Mouse (Mus musculus) stomach, embryonic 16.5 days (tissue): Measurements from ENCODE around the gene Apoa4. TPM values are rescaled to one million over a fixed set of nuclear protein-coding genes. Genes with fewer than 3 reads are reported as not detected.

Experiments
- ATAC-seq: fragments of 200-750 bp; cut with Nextera tagmentation; 2 replicates; pipeline ENCODE4 v1.8.0; 2017; ENCODE audit warnings: moderate number of reproducible peaks, moderate TSS enrichment; ENCODE audit not compliant: insufficient read depth, low FRiP score
- H3K27ac ChIP-seq: fragments of 300-500 bp; sonication (generic); 2 replicates; pipeline ENCODE4 v1.5.1; 2014; ENCODE audit warnings: low read length
- H3K27me3 ChIP-seq: fragments of 300-500 bp; sonication (generic); 2 replicates; pipeline ENCODE4 v1.6.1; 2014; ENCODE audit warnings: low read length, control low read depth, mixed read lengths; ENCODE audit not compliant: control insufficient read depth, insufficient read depth
- H3K36me3 ChIP-seq: fragments of 300-500 bp; sonication (generic); 2 replicates; pipeline ENCODE4 v1.6.1; 2014; ENCODE audit warnings: low read length; ENCODE audit not compliant: control insufficient read depth, insufficient read depth
- H3K4me1 ChIP-seq: fragments of 300-500 bp; sonication (generic); 2 replicates; pipeline ENCODE4 v1.6.1; 2014; ENCODE audit warnings: low read length, control low read depth, mixed read lengths; ENCODE audit not compliant: control insufficient read depth, insufficient read depth
- H3K4me2 ChIP-seq: fragments of 300-500 bp; sonication (generic); 2 replicates; pipeline ENCODE4 v1.6.1; 2014; ENCODE audit warnings: low read depth, low read length, mixed read lengths
- H3K4me3 ChIP-seq: fragments of 300-500 bp; sonication (generic); replicated peaks from 2 replicates; pipeline ENCODE4 v1.5.1; 2014; ENCODE audit warnings: mild to moderate bottlenecking, low read length
- H3K9ac ChIP-seq: fragments of 300-500 bp; sonication (generic); 2 replicates; pipeline ENCODE4 v1.6.1; 2014; ENCODE audit warnings: low read length
- H3K9me3 ChIP-seq: fragments of 300-500 bp; sonication (generic); replicated peaks from 2 replicates; pipeline ENCODE4 v1.6.1; 2016; ENCODE audit warnings: low read length, control low read depth; ENCODE audit not compliant: control insufficient read depth
- WGBS: fragments of 180-500 bp; shearing (Covaris S2); extraction: QIAGEN DNeasy Blood & Tissue Kit; methylation state at CpG from one replicate; pipeline ENCODE4 v1.1.7; 2014; 5-methylcytosine and 5-hydroxymethylcytosine counted together
- polyA plus RNA-seq: library from polyadenylated mRNA; unstranded; fragments of >200 nt; fragmentation: Nextera tagmentation; extraction: Ambion mirVana; gene quantifications from 2 replicates; pipeline ENCODE4 v1.2.1, GENCODE M21; 2015

The Apoa4 gene
- polyA plus RNA-seq, 1 experiment from 2014 or later, result 228 TPM

DNA sequence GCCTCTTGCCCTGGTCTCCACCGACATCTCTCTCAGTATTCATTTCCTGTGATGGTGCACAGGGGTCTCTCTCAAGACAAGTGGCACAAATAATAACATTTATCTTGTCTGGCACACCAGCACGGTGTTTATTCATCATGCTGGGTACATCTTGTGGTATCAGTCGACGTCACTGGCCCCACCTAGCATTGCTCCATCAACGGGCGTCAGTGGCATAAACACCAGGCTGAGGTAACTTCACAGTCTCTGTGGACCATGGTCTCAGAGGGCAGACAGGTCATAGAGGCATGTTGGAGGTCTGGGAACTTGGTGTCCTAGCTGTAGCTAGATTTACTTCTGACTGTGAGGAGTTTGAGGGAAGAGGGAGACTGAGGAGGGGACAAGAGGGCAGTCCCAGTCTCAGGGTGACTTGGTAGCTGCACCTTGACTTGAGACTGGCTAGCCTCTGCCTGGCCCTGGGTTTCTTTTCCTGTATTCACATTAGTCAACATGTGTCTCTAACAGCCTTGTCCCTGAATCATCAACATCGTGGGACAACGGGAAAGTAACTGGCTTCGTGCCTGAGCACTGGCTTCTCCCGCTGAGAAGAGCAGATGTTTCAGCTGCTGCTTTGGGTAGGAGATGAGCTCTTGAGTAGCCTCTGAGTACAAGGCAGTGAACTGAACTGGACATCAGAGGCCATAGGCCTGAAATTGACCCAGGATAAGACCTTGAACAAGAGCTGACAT lies 16.3 kb downstream of the Apoa4 start:
- no peak overlapping the region for H3K4me3 ChIP-seq
- no peak overlapping the region for H3K27ac ChIP-seq

DNA sequence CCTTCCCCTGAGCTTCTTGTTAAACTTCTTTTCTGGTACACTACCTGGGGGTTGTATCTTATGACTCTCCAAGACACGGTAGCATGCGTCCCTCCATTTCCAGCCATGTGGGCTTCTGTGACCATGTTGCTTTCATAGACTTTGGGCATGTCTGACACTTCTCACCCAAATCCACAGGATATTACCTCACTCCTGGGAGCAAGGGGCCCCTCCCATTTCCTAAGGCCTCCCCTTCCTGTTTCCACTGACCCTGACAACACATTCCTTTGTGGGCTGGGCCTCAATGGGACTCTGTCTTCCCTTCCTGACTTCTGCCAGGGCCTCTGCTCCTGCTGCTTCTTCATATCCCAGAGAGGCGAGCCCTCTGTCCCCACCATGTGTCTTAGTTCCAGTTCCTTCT lies 17.1 kb downstream of the Apoa4 start:
- Histone ChIP-seq H3K27ac (no peak overlapping the region), H3K9me3 (no peaks in the 10 kb centered on the region), H3K36me3 (no peaks in the 10 kb centered on the region), H3K4me3 (no peak overlapping the region), H3K27me3 (no peaks in the 10 kb centered on the region), H3K4me2 (no peak overlapping the region), H3K9ac (no peak overlapping the region), H3K4me1 (no peaks in the 10 kb centered on the region)
- WGBS, result 83% methylated on average over 3 of the region's 3 CpGs
- ATAC-seq, result no peak

More for the DNA sequence above, 16.3 kb downstream of the Apoa4 start:
- Histone ChIP-seq H3K27me3 (no peaks in the 10 kb centered on the region), H3K36me3 (no peaks in the 10 kb centered on the region), H3K4me2 (no peak overlapping the region), H3K9ac (no peak overlapping the region), H3K4me1 (no peaks in the 10 kb centered on the region), H3K9me3 (no peaks in the 10 kb centered on the region)
- 74% methylated on average over 10 of the region's 10 CpGs for WGBS
- ATAC-seq, result no peak

- WGBS, result 86% methylated on average over 6 of the region's 6 CpGs
- H3K4me1 ChIP-seq, result no peaks in the 10 kb centered on the region
- H3K36me3 ChIP-seq, result no peaks in the 10 kb centered on the region
Observed at GRCm38 (mm10) chr9:46259111-46259510, 18.6 kb downstream of the Apoa4 start.

DNA sequence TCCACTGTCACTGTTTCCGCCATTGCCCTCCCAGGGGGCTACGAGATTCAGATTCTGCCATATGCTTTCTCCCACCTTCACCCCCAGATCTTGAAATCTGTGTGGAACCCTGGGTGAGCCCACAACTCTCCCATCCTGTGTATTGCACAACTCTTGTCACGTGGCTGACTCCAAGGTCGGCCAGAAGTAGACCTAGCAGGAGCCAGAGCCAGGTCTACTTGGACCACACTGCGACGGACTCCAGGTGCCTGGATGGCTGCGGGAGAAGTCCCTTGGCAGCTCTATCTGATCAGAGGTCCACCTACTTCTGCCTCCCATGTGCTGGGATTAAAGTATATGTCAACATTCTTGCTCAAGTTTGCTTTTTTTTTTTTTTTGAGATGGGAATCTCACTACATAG lies 20.6 kb downstream of the Apoa4 start:
- H3K4me1 ChIP-seq, result no peaks in the 10 kb centered on the region
- WGBS, result 73% methylated on average over 7 of the region's 7 CpGs
- no peak overlapping the region for H3K4me2 ChIP-seq
- no peaks in the 10 kb centered on the region for H3K9me3 ChIP-seq
- no peak overlapping the region for H3K9ac ChIP-seq
- no peaks in the 10 kb centered on the region for H3K36me3 ChIP-seq
- H3K4me3 ChIP-seq, result no peak overlapping the region
- H3K27ac ChIP-seq, result no peak overlapping the region
- no peaks in the 10 kb centered on the region for H3K27me3 ChIP-seq
- no peak for ATAC-seq

More at GRCm38 (mm10) chr9:46259111-46259510, 18.6 kb downstream of the Apoa4 start:
- ATAC-seq, result no peak
- H3K27ac ChIP-seq, result no peak overlapping the region
- H3K9me3 ChIP-seq, result no peaks in the 10 kb centered on the region
- H3K27me3 ChIP-seq, result no peaks in the 10 kb centered on the region
- no peak overlapping the region for H3K4me3 ChIP-seq
- H3K9ac ChIP-seq, result no peak overlapping the region
- no peak overlapping the region for H3K4me2 ChIP-seq

DNA sequence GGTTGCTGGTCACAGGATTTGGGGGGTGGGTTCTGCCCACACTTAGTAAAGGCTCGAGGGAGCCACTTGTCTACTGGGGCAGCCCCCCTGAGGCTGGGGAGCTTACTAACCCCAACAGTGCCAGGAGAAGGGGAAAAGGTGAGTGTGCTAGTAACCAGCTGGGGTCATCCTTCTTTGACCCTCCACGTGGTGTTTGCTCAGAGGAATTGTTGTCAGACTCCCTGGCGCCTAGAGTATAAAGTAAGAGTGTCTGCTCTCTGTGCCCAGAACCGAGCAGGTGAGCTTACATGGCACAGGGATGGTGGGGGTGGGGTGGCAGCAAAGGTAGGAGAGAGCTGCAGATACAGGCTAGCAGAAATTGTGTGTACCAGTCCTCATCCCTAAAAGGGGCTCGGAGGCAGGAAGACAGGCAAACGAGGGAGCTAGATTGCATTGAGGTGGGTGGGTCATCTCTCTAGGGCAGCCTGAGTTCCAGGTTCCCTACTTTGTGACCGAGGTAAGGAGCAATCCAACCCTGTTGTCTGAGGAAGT lies 27.9 kb downstream of the Apoa4 start, which contains the start of gene Apoa5:
Gene Apoa5, plus strand, starts transcription at position 291 of the 531 bp plus-strand sequence.
- no peak for ATAC-seq
- H3K9ac ChIP-seq, result no peak within 1 kb of the TSS
- no peak within 1 kb of the TSS for H3K4me2 ChIP-seq
- H3K27ac ChIP-seq, result no peak within 1 kb of the TSS
- H3K4me1 ChIP-seq, result no peaks in the 10 kb centered on the region
- H3K9me3 ChIP-seq, result no peaks in the 10 kb centered on the region
- no peaks in the 10 kb centered on the region for H3K36me3 ChIP-seq
- peaks cover 7% of the 10 kb centered on the region for H3K27me3 ChIP-seq
- H3K4me3 ChIP-seq, result no peak within 1 kb of the TSS
- 40% methylated on average over 7 of the region's 7 CpGs for WGBS

GRCm38 (mm10) chr9:46269125-46269524 lies 28.6 kb downstream of the Apoa4 start:
- H3K4me1 ChIP-seq, result no peaks in the 10 kb centered on the region
- H3K27me3 ChIP-seq, result peaks cover 7% of the 10 kb centered on the region
- H3K9me3 ChIP-seq, result no peaks in the 10 kb centered on the region
- H3K4me3 ChIP-seq, result no peak overlapping the region
- no peak overlapping the region for H3K27ac ChIP-seq
- ATAC-seq, result no peak
- no peaks in the 10 kb centered on the region for H3K36me3 ChIP-seq
- H3K4me2 ChIP-seq, result no peak overlapping the region
- 86% methylated on average over 5 of the region's 5 CpGs for WGBS
- no peak overlapping the region for H3K9ac ChIP-seq

GRCm38 (mm10) chr9:46270782-46271181 lies 30.3 kb downstream of the Apoa4 start:
- Histone ChIP-seq H3K27ac (no peak overlapping the region), H3K4me3 (no peak overlapping the region), H3K4me2 (no peak overlapping the region), H3K4me1 (no peaks in the 10 kb centered on the region), H3K36me3 (peaks cover 4% of the 10 kb centered on the region; the same call in 1 of the 2 replicates), H3K9me3 (no peaks in the 10 kb centered on the region), H3K27me3 (peaks cover 7% of the 10 kb centered on the region), H3K9ac (no peak overlapping the region)
- WGBS, result 92% methylated on average over 4 of the region's 4 CpGs
- ATAC-seq, result no peak

DNA sequence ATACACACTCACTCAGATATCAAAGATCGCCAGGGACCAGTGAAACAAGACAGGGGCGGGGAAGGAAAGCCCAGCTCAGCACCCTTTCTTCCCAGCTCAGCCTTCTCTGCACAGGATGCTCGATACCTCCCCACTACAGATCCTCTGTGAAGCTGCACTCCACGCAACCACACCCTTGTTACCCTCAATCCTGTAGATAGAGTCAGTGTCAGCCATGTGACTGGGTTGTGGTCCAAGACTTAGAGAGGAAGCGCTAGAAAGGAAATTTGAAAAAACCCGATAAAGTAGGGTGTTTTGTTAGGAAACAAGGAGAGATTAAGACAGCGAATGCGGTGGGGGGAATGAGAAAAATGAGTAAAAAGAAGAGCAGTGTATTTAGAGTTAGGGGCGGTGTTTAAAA lies 31.6 kb downstream of the Apoa4 start:
- no peak overlapping the region for H3K4me3 ChIP-seq
- ATAC-seq, result no peak
- H3K4me2 ChIP-seq, result no peak overlapping the region
- 79% methylated on average over 9 of the region's 9 CpGs for WGBS
- no peak overlapping the region for H3K9ac ChIP-seq
- H3K9me3 ChIP-seq, result no peaks in the 10 kb centered on the region
- H3K27me3 ChIP-seq, result peaks cover 7% of the 10 kb centered on the region
- H3K36me3 ChIP-seq, result peaks cover 13% of the 10 kb centered on the region; the same call in 1 of the 2 replicates
- H3K4me1 ChIP-seq, result no peaks in the 10 kb centered on the region
- no peak overlapping the region for H3K27ac ChIP-seq

DNA sequence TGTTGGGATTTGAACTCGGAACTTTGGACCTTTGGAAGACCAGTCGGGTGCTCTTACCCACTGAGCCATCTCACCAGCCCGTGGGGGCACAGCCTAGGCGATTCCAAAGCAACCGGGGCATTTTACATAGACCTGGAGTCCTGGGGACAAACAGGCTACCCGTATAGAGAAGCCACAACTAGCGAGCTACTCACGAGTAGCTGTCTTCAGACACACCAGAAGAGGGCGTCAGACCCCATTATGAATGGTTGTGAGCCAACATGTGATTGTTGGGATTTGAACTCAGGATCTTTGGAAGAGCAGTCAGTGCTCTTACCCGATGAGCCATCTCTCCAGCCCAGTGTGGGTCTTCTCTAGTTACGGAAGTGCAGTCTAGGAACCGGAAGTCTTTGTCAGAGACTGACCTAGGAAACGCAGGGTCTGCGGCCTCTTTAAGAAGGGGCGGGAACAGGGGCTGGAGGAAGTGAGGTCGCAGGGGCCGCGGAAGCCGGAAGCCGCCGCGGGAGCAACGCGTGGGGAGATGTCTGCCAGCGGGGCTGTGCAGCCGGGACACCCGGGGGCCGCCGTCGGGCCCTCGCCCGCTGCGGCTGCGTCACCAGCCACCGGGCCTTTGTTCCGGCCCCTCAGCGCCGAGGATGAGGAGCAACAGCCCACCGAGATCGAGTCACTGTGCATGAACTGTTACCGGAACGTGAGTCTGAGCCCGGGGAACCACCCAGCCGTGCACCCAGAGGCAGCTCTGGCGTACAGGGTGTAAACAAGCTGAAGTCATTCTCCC lies 32.4 kb downstream of the Apoa4 start, which contains the start of gene Zpr1:
Gene Zpr1, plus strand, starts transcription at position 388 of the 778 bp plus-strand sequence.
- no peaks in the 10 kb centered on the region for H3K4me1 ChIP-seq
- peaks cover 19% of the 10 kb centered on the region for H3K36me3 ChIP-seq
- peak; percentile 98 for ATAC-seq
- 5% methylated on average over 45 of the region's 45 CpGs for WGBS
- peak within 1 kb of the TSS; percentile 76 for H3K4me3 ChIP-seq
- H3K9ac ChIP-seq, result peak within 1 kb of the TSS; percentile 85
- no peaks in the 10 kb centered on the region for H3K9me3 ChIP-seq
- H3K27ac ChIP-seq, result peak within 1 kb of the TSS; percentile 66
- peaks cover 7% of the 10 kb centered on the region for H3K27me3 ChIP-seq
- peak within 1 kb of the TSS; percentile 63 for H3K4me2 ChIP-seq
